Mouse (Mus musculus): ENCODE results near the gene Golgb1.

The Golgb1 gene

DNA sequence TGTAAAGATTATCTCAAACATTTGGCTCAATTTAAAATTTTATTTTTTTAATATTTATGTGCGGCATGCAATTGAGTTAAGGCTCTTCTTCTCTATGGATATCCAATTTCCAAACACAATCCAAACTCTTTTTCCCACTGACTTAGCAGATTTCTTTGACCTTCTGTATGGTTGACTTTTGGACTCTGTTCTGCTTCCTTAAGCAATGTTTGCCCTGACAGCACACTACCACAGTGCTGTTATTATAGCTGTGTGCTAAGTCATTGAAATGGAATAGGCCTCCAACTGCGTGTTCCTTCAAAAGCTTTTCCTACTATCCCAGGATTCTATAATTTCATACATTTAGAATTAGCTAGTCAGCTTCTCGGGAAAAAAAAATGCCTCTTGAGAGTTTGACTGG, 68.7 kb downstream of the Golgb1 start:
- no peak for DNase-seq (ENCODE audit: low read depth, low spot score)

DNA sequence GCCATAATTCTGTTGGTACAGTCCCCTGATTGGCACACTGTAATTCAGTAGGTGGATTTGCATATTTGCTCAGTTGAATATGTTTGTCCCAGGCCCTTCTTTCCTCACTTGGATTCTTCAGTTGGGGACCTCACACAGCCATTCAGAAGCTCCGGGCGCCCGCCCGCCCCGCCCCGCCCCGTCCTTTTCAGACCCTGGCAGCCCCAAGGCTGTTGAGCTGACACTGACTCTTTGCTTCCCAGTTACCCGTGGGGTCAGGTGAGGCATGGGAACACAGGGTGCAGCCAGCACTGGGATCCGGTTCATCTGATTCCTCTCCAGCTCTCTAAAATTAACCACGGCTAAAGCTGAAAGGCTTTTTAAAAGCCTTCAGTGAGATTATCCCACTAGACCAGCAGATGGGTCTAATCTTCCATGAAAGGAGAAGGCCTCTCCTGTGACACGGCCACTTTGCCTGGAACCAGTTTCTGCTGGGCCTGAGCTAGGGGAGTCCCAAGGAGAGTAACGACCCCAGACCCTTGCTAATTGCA, 70.0 kb downstream of the Golgb1 start:
- no peak for DNase-seq (ENCODE audit: low read depth, low spot score)

DNA sequence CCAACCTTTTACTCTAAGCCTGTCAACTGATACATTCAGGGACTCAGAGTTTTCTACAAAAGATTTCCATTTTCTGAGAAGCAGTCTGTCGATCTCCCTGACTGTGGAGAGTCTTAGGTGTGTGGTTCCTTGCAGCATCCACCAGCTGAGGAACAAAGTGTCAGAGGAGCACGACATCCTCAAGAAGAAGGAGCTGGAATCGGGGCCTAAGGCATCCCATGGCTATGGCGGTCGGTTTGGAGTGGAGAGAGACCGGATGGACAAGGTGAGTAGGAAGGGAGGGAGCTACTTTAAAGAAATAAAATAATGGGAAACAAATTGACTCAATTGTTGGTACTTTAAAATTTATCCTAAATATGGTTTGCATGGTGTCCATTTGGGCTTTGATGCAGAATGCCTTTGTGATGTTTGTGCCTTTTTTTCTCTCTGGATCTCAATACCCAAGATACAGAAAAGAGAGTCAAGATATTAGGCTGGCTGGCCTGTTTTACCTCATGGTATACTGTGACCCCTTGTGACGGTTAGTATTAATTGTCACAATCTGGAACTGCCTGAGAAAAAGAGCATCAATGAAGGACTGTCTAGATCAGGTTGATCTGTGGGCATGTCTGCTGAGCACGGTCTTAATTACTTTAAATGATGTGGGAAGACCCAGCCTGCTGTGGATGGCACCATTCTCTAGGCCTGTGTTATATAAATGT, 71.7 kb downstream of the Golgb1 start:
- no peak for DNase-seq (ENCODE audit: low read depth, low spot score)

DNA sequence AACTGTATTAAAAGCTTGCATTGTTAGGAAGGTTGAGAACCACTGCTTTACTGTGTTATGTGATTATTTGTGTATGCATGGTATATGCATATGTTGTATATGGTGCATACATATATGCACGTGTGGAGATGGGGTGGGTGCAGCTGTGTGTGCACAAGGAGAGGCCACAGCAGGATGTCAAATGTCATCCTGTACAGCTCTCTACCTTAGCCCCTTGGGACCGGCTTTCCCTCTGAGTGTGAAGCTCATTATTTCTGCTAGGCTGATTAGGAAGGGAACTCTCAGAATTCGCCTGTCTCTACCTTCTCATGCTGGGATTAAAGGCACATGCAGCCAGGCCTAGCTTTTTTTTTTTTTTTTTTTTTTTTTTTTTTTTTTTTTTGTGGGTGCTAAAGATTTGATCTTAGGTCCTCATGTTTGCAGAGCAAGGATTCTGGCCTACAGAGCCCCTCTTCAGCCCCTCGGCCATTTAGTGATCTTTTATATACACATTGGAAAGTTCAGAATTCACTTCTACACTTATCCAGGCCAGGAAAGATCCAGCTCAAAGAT, 72.8 kb downstream of the Golgb1 start:
- no peak for DNase-seq (ENCODE audit: low read depth, low spot score)

DNA sequence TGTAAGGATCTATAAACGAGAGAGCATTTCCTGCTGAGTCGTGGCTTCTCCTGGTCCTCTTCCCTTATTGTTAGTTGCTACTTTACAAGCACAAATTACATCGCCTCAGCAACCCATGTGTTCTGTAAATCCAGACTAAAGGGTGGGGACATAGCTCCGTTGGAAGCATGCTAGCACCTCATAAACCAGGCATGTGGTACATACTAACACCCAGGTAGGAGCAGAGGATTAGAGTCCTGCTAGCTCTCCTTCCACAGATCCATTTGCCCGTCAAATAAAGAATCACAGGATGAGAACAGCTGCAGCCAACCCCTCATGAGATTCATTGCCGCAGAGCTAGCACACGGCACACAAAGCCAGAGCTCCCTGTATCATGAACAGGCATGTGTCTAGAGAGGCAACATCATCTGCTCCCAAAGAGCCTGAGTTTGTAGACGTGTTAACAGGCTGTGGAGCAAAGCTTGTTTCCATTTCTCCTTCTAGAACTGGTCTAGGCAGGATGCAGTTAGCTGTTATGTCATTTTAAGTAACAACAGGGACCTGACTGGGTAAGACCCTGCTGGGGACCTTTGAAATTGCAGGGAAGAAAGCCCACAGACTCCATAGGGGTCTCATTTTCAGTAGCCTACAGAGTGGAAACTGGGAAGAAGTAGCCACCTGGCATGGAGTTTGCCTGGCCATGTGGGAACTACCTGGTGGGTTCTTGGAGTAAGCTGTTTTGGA, 74.8 kb downstream of the Golgb1 start:
- no peak for DNase-seq (ENCODE audit: low read depth, low spot score)

DNA sequence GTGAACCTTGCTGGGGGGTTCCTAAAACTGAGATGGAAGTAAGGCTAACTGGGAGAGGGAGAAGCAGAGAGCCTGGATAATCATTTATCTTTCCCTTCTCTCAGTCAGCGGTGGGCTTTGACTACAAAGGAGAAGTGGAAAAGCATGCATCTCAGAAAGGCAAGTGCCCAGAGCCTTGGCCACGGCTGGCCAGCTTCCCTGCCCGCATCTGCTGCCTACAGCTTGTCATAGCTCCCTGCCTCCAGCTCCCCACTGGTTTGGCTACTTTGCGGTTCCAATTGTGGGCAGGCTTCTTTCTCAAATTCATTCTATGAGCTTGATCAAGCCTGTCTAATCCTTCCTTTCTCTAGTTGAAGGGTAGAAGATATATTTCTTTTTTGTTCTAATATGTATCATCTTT, 76.1 kb downstream of the Golgb1 start:
- DNase-seq (ENCODE audit: low read depth, low spot score) = no peak

DNA sequence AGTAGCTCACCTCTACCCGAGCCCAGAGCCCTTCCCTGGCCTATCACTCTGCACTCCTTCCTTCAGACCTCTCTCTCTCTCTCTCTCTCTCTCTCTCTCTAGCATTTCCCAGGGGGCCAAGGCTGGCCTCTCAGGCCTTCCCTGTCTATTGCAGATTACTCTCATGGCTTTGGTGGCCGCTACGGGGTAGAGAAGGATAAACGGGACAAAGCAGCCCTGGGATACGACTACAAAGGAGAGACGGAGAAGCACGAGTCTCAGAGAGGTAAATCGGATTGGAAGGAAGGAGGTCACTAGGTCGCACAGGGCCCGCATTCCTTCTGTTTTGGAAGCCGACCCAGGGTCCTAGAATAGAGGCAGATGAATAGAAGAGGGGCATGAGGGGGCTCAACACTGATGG, 80.2 kb downstream of the Golgb1 start:
- no peak for DNase-seq (ENCODE audit: low read depth, low spot score)

DNA sequence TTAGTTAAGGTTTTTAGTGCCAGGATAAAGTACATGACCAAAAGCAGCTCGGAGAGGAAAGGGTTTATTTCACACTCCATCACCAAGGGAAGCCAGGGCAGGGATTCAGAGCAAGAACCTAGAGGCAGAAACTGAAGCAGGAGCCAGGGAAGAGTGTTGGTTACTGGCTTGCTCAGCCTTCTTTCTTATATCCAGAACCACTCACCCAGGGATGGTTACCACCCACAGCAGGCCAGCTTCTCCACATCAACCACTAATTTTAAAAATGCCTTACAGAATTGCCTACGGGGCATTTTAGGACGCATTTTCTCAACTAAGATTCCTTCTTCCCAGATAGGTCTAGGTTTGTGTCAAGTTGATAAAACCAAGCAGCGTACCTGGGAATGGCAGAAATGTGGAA, 88.5 kb downstream of the Golgb1 start:
- no peak for DNase-seq (ENCODE audit: low read depth, low spot score)

DNA sequence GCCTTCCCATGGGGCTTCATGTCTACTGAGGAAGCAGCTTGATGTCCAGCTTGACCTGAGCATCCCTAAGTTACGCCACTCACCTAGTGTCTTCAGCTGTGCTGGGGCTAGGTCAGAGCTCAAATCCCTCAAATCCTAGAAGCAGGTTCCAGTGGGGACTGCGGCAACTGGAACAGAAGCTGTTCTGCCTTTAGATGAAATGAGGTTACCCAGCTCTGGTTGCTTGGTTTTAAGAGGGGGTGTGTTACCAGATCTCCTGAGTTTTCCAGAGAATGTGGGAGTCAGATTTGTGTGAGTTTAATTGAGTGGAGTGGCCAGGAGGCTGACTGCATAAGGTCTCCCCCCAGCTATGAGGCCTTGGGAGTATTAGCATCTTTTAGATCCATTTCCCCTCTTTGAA, 104.2 kb downstream of the Golgb1 start:
- no peak for DNase-seq (ENCODE audit: low read depth, low spot score)
